Mouse (Mus musculus) neural tube, embryonic 13.5 days (tissue): ENCODE results near the gene Gm45799. TPM values are rescaled to one million over a fixed set of nuclear protein-coding genes. Genes with fewer than 3 reads are reported as not detected.
A peak's percentile ranks its signal among the peaks of the same experiment; 100 is the strongest.

Source experiments
- ATAC-seq: fragments of 200-750 bp; cut with Nextera tagmentation; 2 replicates; pipeline ENCODE4 v1.8.0; 2017; ENCODE audit warnings: low read depth, mild to moderate bottlenecking, moderate TSS enrichment, moderate library complexity
- H3K27ac ChIP-seq: fragments of 300-500 bp; sonication (generic); replicated peaks from 2 replicates; pipeline ENCODE4 v1.5.1; 2015; ENCODE audit warnings: moderate library complexity, mild to moderate bottlenecking, inconsistent platforms
- H3K27me3 ChIP-seq: fragments of 300-500 bp; sonication (generic); 2 replicates; pipeline ENCODE4 v1.6.1; 2015; ENCODE audit warnings: mild to moderate bottlenecking, inconsistent platforms
- H3K36me3 ChIP-seq: fragments of 300-500 bp; sonication (generic); 2 replicates; pipeline ENCODE4 v1.6.1; 2015; ENCODE audit warnings: mild to moderate bottlenecking, inconsistent platforms
- H3K4me1 ChIP-seq: fragments of 300-500 bp; sonication (generic); replicated peaks from 2 replicates; pipeline ENCODE4 v1.6.1; 2015; ENCODE audit warnings: inconsistent platforms
- H3K4me2 ChIP-seq: fragments of 300-500 bp; sonication (generic); 2 replicates; pipeline ENCODE4 v1.6.1; 2015; ENCODE audit warnings: inconsistent platforms, mild to moderate bottlenecking, moderate library complexity
- H3K4me3 ChIP-seq: fragments of 300-500 bp; sonication (generic); 2 replicates; pipeline ENCODE4 v1.5.1; 2015; ENCODE audit warnings: mild to moderate bottlenecking, inconsistent platforms
- H3K9ac ChIP-seq: fragments of 300-500 bp; sonication (generic); 2 replicates; pipeline ENCODE4 v1.6.1; 2015; ENCODE audit warnings: moderate library complexity, mild to moderate bottlenecking, inconsistent platforms
- H3K9me3 ChIP-seq: fragments of 300-500 bp; sonication (generic); 2 replicates; pipeline ENCODE4 v1.6.1; 2016; ENCODE audit warnings: inconsistent platforms
- WGBS: fragments of 180-500 bp; shearing (Covaris S2); methylation state at CpG from one replicate; pipeline ENCODE4 v1.1.7; 2015; 5-methylcytosine and 5-hydroxymethylcytosine counted together
- polyA plus RNA-seq: library from polyadenylated mRNA; unstranded; fragments of >200 nt; fragmentation: Nextera tagmentation; extraction: Ambion mirVana; gene quantifications from 2 replicates; pipeline ENCODE4 v1.2.1, GENCODE M21; 2015

Gm45799 gene
- polyA plus RNA-seq, 1 experiment from 2014 or later = 7.1 TPM

DNA sequence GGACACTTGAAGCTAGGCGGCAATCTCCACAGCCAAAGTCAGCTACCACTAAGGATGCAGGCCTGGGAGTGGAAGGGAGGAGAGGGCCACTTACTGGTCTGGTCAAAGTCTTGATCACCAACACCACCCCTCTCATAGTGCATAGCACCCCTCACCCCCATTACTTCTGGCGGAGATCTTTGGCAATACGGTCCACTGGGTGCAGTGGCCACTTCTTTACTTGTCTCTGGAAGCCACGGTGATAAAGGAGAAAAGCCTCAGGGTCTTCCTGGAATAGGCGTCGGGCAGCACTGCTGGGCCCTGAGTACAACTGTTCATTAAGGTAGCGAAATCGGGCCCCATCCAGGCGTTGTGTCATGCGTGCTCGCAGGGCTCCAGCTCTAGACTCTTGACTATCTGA, 93.5 kb downstream of the Gm45799 start:
- 96% methylated on average over 11 of the region's 11 CpGs for WGBS
- Histone ChIP-seq H3K27me3 (no peaks in the 10 kb centered on the region), H3K4me2 (no peak overlapping the region), H3K9me3 (no peaks in the 10 kb centered on the region), H3K4me1 (peaks cover 31% of the 10 kb centered on the region), H3K36me3 (peaks cover 56% of the 10 kb centered on the region), H3K4me3 (no peak overlapping the region), H3K9ac (0 out of 2 replicates have a peak overlapping the region, but pooled peaks have one; percentile 17), H3K27ac (no peak overlapping the region)
- ATAC-seq = no peak

Other genes with a start within 250 kb of the Gm45799 start
- 36.7 and 43.2 TPM in 2 replicates for gene Fam160a2, start 240.5 kb upstream of the Gm45799 start, polyA plus RNA-seq
- 0.20 TPM in 1 of 2 replicates, not detected in the other for gene Cnga4, start 236.0 kb upstream of the Gm45799 start, polyA plus RNA-seq
- gene Cckbr, start 214.8 kb upstream of the Gm45799 start, polyA plus RNA-seq = 2.1 and 2.5 TPM in 2 replicates
- 30.8 and 31.6 TPM in 2 replicates for gene Cavin3, start 158.3 kb upstream of the Gm45799 start, polyA plus RNA-seq
- 62.0 and 71.4 TPM in 2 replicates for gene Smpd1, start 86.2 kb upstream of the Gm45799 start, polyA plus RNA-seq
- 206 and 248 TPM in 2 replicates for gene Apbb1, start 58.9 kb upstream of the Gm45799 start, polyA plus RNA-seq
- gene Hpx, start 40.4 kb upstream of the Gm45799 start, polyA plus RNA-seq = 0.21 and 0.26 TPM in 2 replicates
- gene Trim3, start 7.0 kb upstream of the Gm45799 start, polyA plus RNA-seq = 84.1 and 85.4 TPM in 2 replicates
- 166 and 168 TPM in 2 replicates for gene Timm10b, start 496 bp upstream of the Gm45799 start, polyA plus RNA-seq
- 81.1 and 82.1 TPM in 2 replicates for gene Arfip2, start 136 bp upstream of the Gm45799 start, polyA plus RNA-seq
- gene Dnhd1, start 10.3 kb downstream of the Gm45799 start, polyA plus RNA-seq = 1.0 and 1.2 TPM in 2 replicates
- gene Ilk, start 96.0 kb downstream of the Gm45799 start, polyA plus RNA-seq = 215 and 225 TPM in 2 replicates
- 26.0 and 26.3 TPM in 2 replicates for gene Rrp8, start 96.8 kb downstream of the Gm45799 start, polyA plus RNA-seq
- 121 TPM in 2 replicates for gene Taf10, start 103.8 kb downstream of the Gm45799 start, polyA plus RNA-seq
- 48.4 and 49.2 TPM in 2 replicates for gene Tpp1, start 111.7 kb downstream of the Gm45799 start, polyA plus RNA-seq
- gene Dchs1, start 147.1 kb downstream of the Gm45799 start, polyA plus RNA-seq = 13.5 and 14.7 TPM in 2 replicates
- gene Mrpl17, start 170.5 kb downstream of the Gm45799 start, polyA plus RNA-seq = 224 and 230 TPM in 2 replicates